Mouse (Mus musculus) myocyte (in vitro differentiated cells): ENCODE results near the gene Afmid.

Experiments used
- MYOG ChIP-seq, 3 experiments: IDR thresholded peaks; one replicate each; pipeline ENCODE4 v1.6.1; 2011; ENCODE audit warnings: control low read depth in 2 of 3, low read depth in 2 of 3, mild to moderate bottlenecking in 2 of 3; ENCODE audit not compliant: insufficient read length in 2 of 3, control insufficient read depth in 1 of 3, insufficient read depth in 1 of 3
- POLR2A ChIP-seq: IDR thresholded peaks from one replicate; pipeline ENCODE4 v1.6.1; 2011; ENCODE audit warnings: low read depth, mild to moderate bottlenecking, control low read depth, moderate library complexity; ENCODE audit not compliant: insufficient read length
- POLR2AphosphoS2 ChIP-seq: IDR thresholded peaks from one replicate; pipeline ENCODE4 v1.6.1; 2011; ENCODE audit warnings: low read depth, control low read depth; ENCODE audit not compliant: insufficient read length
- SRF ChIP-seq: IDR thresholded peaks from one replicate; pipeline ENCODE4 v1.6.1; 2011; ENCODE audit warnings: low read depth; ENCODE audit not compliant: control insufficient read depth, insufficient read length
- TCF12 ChIP-seq: IDR thresholded peaks from one replicate; pipeline ENCODE4 v1.6.1; 2011; ENCODE audit warnings: mild to moderate bottlenecking, control low read depth; ENCODE audit not compliant: poor library complexity, insufficient read depth, severe bottlenecking
- USF1 ChIP-seq: IDR thresholded peaks from one replicate; pipeline ENCODE4 v1.6.1; 2011; ENCODE audit warnings: low read depth, mild to moderate bottlenecking, control low read depth, moderate library complexity

DNA sequence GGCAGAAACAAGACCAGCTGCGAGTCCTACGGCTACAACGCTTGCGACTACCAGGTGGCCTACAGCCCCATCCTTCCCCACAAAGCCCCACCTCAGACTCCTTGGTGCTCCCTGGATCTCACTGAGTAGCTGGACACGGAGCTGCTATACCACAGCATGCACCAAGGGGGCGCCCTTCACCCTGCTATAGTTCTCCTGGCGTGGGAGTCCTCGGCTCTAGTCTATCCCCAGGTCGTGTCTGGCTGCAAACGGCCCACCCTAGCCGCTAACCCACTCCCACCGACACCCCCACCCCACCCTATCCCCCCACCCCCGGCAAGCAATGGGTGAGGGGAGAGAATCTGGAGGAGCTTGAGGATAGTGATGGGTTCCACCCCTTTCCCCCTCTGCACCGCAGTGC lies 35.4 kb upstream of the Afmid start:
- no peak for TF ChIP-seq TCF12
- no peak for TF ChIP-seq POLR2A
- TF ChIP-seq SRF = no peak
- TF ChIP-seq POLR2AphosphoS2 = no peak
- TF ChIP-seq USF1 = no peak
- no peak for TF ChIP-seq MYOG (IDR thresholded peaks at IDR 0.05; ENCODE audit: control insufficient read depth in 1 of 3, insufficient read depth in 1 of 3, insufficient read length in 2 of 3, low read depth in 2 of 3)
